Mouse (Mus musculus): ENCODE measurements at regions not wholly inside any gene's neighbourhood (a gene's known extent, or its start where the extent isn't known, plus 50 kb on each side); places are given as distances from the start of the nearest gene placed in this dataset.

GRCm38 (mm10) chr8:55754189-55754588, 152.6 kb downstream of the Adam29 start:
- peak; percentile 31 for DNase-seq

DNA sequence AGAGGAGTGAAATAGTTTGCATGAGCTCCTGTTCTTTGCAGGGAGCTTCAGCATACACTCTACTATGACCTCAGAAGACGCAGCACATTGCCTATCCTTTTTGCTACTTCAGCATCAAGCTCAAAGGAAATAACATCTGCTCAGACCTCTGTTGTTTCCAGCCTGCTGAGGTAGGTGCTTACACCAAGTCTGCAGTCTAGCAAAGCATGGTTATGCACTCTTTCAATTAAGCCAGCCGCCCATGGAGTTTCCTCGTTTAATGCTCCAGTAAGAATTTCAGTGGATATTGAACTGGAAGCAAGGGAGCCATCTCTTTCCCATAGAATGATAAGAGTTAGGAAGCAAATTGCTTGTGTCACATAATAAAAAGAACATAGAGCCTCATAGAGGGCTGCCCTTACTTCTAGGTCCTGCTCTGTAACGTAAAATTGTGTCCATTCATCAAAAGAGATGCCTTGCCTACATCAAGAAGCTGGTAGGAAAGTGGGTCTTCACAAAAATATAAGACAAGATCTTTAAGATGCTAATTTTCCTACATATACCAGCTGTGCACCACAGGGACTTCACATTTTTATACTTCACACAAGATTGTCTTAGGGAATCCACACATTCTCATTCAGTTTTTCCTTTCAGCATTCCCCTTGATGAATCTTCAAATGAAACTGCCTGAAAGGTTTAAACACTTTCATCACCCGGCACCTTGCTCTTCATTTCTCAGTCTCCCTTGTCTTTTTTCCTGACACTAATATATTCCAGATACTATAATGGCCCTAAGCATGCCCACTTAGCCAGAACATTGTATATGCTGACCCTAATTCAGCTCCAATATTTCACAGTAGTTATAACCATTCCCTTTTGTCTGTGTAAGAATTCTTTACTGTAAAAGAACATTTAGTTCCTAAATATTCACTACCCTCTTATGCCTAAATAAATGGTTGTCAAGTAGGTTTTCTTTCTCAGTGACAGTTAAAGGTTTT, 182.2 kb downstream of the Adam29 start:
- no peak for DNase-seq

GRCm38 (mm10) chr8:55691791-55692190, 215.0 kb downstream of the Adam29 start:
- DNase-seq = no peak

- DNase-seq = no peak
Measured at GRCm38 (mm10) chr8:55680436-55680835, 226.3 kb downstream of the Adam29 start.

DNA sequence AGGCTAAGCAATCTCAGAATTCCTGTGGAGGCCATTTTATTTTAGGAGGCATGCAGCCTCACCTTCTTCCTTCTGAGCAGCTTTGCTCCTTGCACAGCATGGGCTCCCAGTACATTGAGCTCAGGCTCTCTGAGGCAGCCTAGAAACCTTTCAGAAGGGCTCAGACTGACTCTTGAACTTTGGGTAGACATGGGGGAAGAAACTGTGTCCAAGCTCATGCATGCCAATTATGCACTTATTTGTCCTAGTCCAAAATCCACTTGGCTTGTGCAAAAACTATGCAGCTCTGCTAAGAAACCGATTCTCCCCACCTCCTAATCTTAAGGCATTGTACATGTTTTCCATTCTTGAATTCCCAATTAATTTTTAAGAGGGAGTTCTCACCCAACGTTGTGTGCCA, 268.0 kb downstream of the Adam29 start:
- no peak for DNase-seq

DNA sequence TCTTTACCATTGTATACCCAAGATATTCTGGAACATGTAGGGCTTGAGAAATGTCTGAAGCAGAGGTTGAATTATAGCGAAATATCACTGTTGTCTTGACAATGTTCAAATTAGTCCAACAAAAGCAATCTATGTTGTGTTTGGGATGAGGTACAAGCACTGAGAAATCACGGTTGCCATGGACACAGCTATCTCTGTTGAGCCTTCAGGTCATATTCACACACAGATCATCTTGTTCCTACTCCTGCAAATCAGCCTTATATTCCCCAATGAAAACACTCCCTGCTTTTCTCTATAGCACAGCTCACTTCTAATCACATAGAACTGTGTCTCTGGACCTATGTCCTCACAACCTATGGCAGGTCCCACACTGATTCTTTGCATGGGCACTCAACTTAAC, 284.3 kb downstream of the Adam29 start:
- no peak for DNase-seq

Data from embryo, embryonic 11 days (tissue).